Comparison of ENCODE assay signal across 11 mouse cellular contexts in the genomic region with DNA sequence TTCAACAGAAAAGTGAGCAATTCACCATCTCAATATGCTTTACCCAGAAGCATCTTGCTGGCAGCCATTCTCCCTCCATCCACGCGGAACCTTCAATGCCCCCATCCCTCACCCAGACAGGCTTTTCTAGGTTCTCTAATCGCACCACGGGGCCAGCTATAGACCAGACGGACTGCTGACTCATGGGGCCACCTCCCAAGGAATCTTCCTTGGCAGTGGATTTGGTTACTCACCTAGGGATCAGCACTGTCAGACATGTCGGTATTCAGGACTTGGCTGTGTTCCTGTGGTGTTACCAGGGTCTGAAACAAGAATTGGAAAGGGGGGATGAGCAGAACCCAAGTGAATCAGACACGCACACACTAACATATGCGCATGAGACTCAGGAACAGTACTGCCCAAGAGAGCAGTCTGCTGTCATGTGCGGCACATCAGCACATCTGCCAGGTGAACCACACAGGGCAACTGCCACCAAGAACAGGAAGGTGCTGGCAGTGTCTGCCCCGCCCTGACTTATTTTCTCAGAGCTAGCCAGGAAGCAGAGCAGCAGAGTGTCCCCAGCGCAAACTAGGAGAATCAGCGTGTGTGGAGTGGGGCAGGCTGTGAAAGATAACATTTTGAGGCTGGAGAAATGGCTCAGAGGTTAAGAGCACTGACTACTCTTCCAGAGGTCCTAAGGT. TPM values are rescaled to one million over a fixed set of nuclear protein-coding genes. Genes with fewer than 3 reads are reported as not detected.
DNase-seq lines count a peak whose midpoint lies in the region; TF ChIP-seq lines count a peak whose summit lies in the region.
"Had no signal": no experiment of that assay in that cellular context is flagged by ENCODE, and none has a peak within 500 bp of the region (broad histone marks: within the 10 kb centered on the region; RNA-seq: fewer than 3 reads in every experiment).

No protein-coding gene starts in this region.

- H3K4me1 ChIP-seq in bone marrow, adult 2 months (ENCODE audit: control insufficient read depth, insufficient read depth, low read length), result peaks cover 12% of the 10 kb centered on the region

- H3K4me3 ChIP-seq in bone marrow, adult 2 months (replicated peaks; ENCODE audit: control insufficient read depth, low read depth, low read length), result no peak overlapping the region
- H3K4me3 ChIP-seq: embryonic facial prominence, embryonic 12.5 days had no signal

- no peak for TF ChIP-seq CTCF in bone marrow, adult 2 months (IDR thresholded peaks at IDR 0.05; ENCODE audit: control insufficient read depth, insufficient read depth, low read length)

- peak; percentile 36 to 43 for DNase-seq in adrenal gland, postnatal 36 days
- DNase-seq in adrenal gland, adult 8-10 months, result no peak
- DNase-seq in 3134 (ENCODE audit: extremely low read depth, insufficient read length, low spot score), result peak; percentile 40
- DNase-seq in naive thymus-derived CD4-positive, alpha-beta T cell, adult 2 months (ENCODE audit: low read depth), result peak; percentile 81
- DNase-seq in embryo, embryonic 10.5 days (ENCODE audit: low spot score), result no peak
- DNase-seq in right cerebral cortex, postnatal 25 days, result no peak
- DNase-seq in urinary bladder, adult 18-20 months (ENCODE audit: low spot score in 2 of 2), result no peak
- DNase-seq: retina, postnatal 1 day had no signal

- TF ChIP-seq POLR2A in bone marrow, adult 2 months (IDR thresholded peaks at IDR 0.05; ENCODE audit: borderline replicate concordance, control insufficient read depth, low read depth, low read length), result no peak

- 53% methylated on average over 12 of the region's 12 CpGs for WGBS in bone marrow, adult 2 months

- H3K27ac ChIP-seq in bone marrow, adult 2 months (ENCODE audit: control insufficient read depth, insufficient read depth, low read depth, low read length, poor library complexity), result peak overlapping the region; percentile 42; the same call in 1 of the 2 replicates
- H3K27ac ChIP-seq: embryonic facial prominence, embryonic 12.5 days; macrophage had no signal

RNA-seq across cellular contexts. Expression of gene Sema4d, which starts 30.4 kb away (rescaled TPM):
- total RNA-seq in adrenal gland, postnatal 36 days (2021), result 10 to 100 TPM; 12.4 to 15.7 TPM
- 10 to 100 TPM in 3 of 4 experiments, 1 to 10 TPM in 1; 8.9 to 23.2 (median 16.2) TPM for total RNA-seq in adrenal gland, adult 8-10 months (2022)
- polyA plus RNA-seq in bone marrow, adult 2 months (2011; ENCODE audit: insufficient read depth, insufficient read length, low replicate concordance, missing spikeins), result 9.3 and 23.0 TPM in 2 replicates

Comparison
In these comparisons a context has a peak if more than half of its experiments do, and no peak if none do; other contexts are left out.
1. DNase-seq: peak in adrenal gland, postnatal 36 days (2 of 2), 3134 (single experiment) and naive thymus-derived CD4-positive, alpha-beta T cell, adult 2 months (single experiment); none in adrenal gland, adult 8-10 months (single experiment), embryo, embryonic 10.5 days (single experiment), right cerebral cortex, postnatal 25 days (single experiment) and urinary bladder, adult 18-20 months (0 of 2).